ENCODE assay signal across 21 mouse cellular contexts in genomic region chr2:146261146-146261545, GRCm38 (mm10). TPM values are rescaled to one million over a fixed set of nuclear protein-coding genes. Genes with fewer than 3 reads are reported as not detected.
DNase-seq lines count a peak whose midpoint lies in the region; ATAC-seq and TF ChIP-seq lines count a peak whose summit lies in the region.
"Had no signal": no experiment of that assay in that cellular context is flagged by ENCODE, and none has a peak within 500 bp of the region (broad histone marks: within the 10 kb centered on the region; RNA-seq: fewer than 3 reads in every experiment).

No protein-coding gene starts in this region.

- H3K27me3 ChIP-seq in forebrain, embryonic 13.5 days: no peaks in the 10 kb centered on the region
- H3K27me3 ChIP-seq in forebrain, embryonic 10.5 days (ENCODE audit: poor library complexity, severe bottlenecking): peaks cover 51% of the 10 kb centered on the region
- H3K27me3 ChIP-seq in hindbrain, postnatal 0 days (ENCODE audit: insufficient read depth, low read length): no peaks in the 10 kb centered on the region
- no peaks in the 10 kb centered on the region for H3K27me3 ChIP-seq in hindbrain, embryonic 11.5 days (ENCODE audit: control insufficient read depth, insufficient read depth, low read length)
- peaks cover 20% of the 10 kb centered on the region for H3K27me3 ChIP-seq in midbrain, embryonic 13.5 days
- no peaks in the 10 kb centered on the region for H3K27me3 ChIP-seq in midbrain, postnatal 0 days (ENCODE audit: insufficient read depth, low read length)
- H3K27me3 ChIP-seq: embryonic facial prominence, embryonic 13.5 days had no signal

- no peak overlapping the region for H3K4me2 ChIP-seq in forebrain, embryonic 13.5 days
- H3K4me2 ChIP-seq in hindbrain, postnatal 0 days (ENCODE audit: low read depth, low read length): no peak overlapping the region
- no peak overlapping the region for H3K4me2 ChIP-seq in hindbrain, embryonic 11.5 days (replicated peaks; ENCODE audit: low read depth, low read length)
- no peak overlapping the region for H3K4me2 ChIP-seq in midbrain, embryonic 13.5 days (replicated peaks)
- no peak overlapping the region for H3K4me2 ChIP-seq in midbrain, postnatal 0 days (ENCODE audit: low read depth, low read length, poor library complexity, severe bottlenecking)
- H3K4me2 ChIP-seq: embryonic facial prominence, embryonic 13.5 days had no signal

- ATAC-seq in forebrain, embryonic 13.5 days: no peak
- ATAC-seq in hindbrain, postnatal 0 days: no peak
- ATAC-seq in hindbrain, embryonic 11.5 days (ENCODE audit: low FRiP score): no peak
- no peak for ATAC-seq in midbrain, embryonic 13.5 days
- ATAC-seq in midbrain, postnatal 0 days (ENCODE audit: low FRiP score): no peak
- ATAC-seq: CD4-positive, CD25-positive, alpha-beta regulatory T cell, adult 4 months had no signal

- no peaks in the 10 kb centered on the region for H3K9me3 ChIP-seq in forebrain, embryonic 13.5 days (replicated peaks)
- H3K9me3 ChIP-seq in forebrain, embryonic 10.5 days: no peaks in the 10 kb centered on the region
- H3K9me3 ChIP-seq in hindbrain, postnatal 0 days (ENCODE audit: low read length): no peaks in the 10 kb centered on the region
- no peaks in the 10 kb centered on the region for H3K9me3 ChIP-seq in hindbrain, embryonic 11.5 days (ENCODE audit: control insufficient read depth, low read length)
- H3K9me3 ChIP-seq in midbrain, embryonic 13.5 days: no peaks in the 10 kb centered on the region
- no peaks in the 10 kb centered on the region for H3K9me3 ChIP-seq in midbrain, postnatal 0 days (ENCODE audit: low read length)
- H3K9me3 ChIP-seq: embryonic facial prominence, embryonic 13.5 days; G1E; heart, embryonic 10.5 days had no signal

- no peak overlapping the region for H3K9ac ChIP-seq in forebrain, embryonic 13.5 days
- no peak overlapping the region for H3K9ac ChIP-seq in hindbrain, postnatal 0 days (replicated peaks; ENCODE audit: low read length)
- H3K9ac ChIP-seq in hindbrain, embryonic 11.5 days (ENCODE audit: low read depth, low read length): no peak overlapping the region
- no peak overlapping the region for H3K9ac ChIP-seq in midbrain, embryonic 13.5 days (replicated peaks)
- no peak overlapping the region for H3K9ac ChIP-seq in midbrain, postnatal 0 days (replicated peaks; ENCODE audit: low read length, poor library complexity, severe bottlenecking)
- H3K9ac ChIP-seq: embryonic facial prominence, embryonic 13.5 days had no signal

- H3K27ac ChIP-seq in forebrain, embryonic 13.5 days: peak overlapping the region; percentile 48
- H3K27ac ChIP-seq in forebrain, embryonic 10.5 days: no peak overlapping the region
- H3K27ac ChIP-seq in hindbrain, postnatal 0 days: peak overlapping the region; percentile 1; the same call in 1 of the 2 replicates
- H3K27ac ChIP-seq in hindbrain, embryonic 11.5 days (ENCODE audit: low read depth, low read length): no peak overlapping the region
- H3K27ac ChIP-seq in midbrain, embryonic 13.5 days: peak overlapping the region; percentile 54
- no peak overlapping the region for H3K27ac ChIP-seq in midbrain, postnatal 0 days (ENCODE audit: low read depth, low read length)
- H3K27ac ChIP-seq: embryonic facial prominence, embryonic 13.5 days; heart, embryonic 10.5 days had no signal

- DNase-seq in forebrain, embryonic 10.5 days (ENCODE audit: extremely low spot score, low spot score): no peak
- DNase-seq in hindbrain, postnatal 0 days (ENCODE audit: low spot score): no peak
- no peak for DNase-seq in hindbrain, embryonic 11.5 days (ENCODE audit: low spot score)
- DNase-seq in midbrain, postnatal 0 days (ENCODE audit: low spot score): no peak
- DNase-seq in adrenal gland, adult (ENCODE audit: inconsistent age in 2 of 2, low spot score in 1 of 2): no peak
- DNase-seq: adrenal gland, postnatal 10 days; B cell, adult 2 months; cerebellum, adult 18-20 months; cerebellum, adult 9-11 months; cerebellum, postnatal 36 days; gastrocnemius, postnatal 10 days; heart, adult 18-20 months; heart, postnatal 10 days had no signal

- no peak for TF ChIP-seq CTCF in hindbrain, postnatal 0 days (IDR thresholded peaks at IDR 0.05; ENCODE audit: low read depth)
- TF ChIP-seq CTCF in midbrain, postnatal 0 days (IDR thresholded peaks at IDR 0.05): no peak

- H3K4me1 ChIP-seq in forebrain, embryonic 13.5 days: peaks cover 76% of the 10 kb centered on the region
- H3K4me1 ChIP-seq in forebrain, embryonic 10.5 days: peaks cover 66% of the 10 kb centered on the region
- peaks cover 17% of the 10 kb centered on the region; the same call in 1 of the 2 replicates for H3K4me1 ChIP-seq in hindbrain, postnatal 0 days (ENCODE audit: insufficient read depth, low read length)
- H3K4me1 ChIP-seq in hindbrain, embryonic 11.5 days (replicated peaks; ENCODE audit: control insufficient read depth, insufficient read depth, low read length): no peaks in the 10 kb centered on the region
- peaks cover 64% of the 10 kb centered on the region for H3K4me1 ChIP-seq in midbrain, embryonic 13.5 days (replicated peaks)
- H3K4me1 ChIP-seq in midbrain, postnatal 0 days (ENCODE audit: insufficient read depth, low read length): no peaks in the 10 kb centered on the region

- H3K4me3 ChIP-seq in forebrain, embryonic 13.5 days: no peak overlapping the region
- H3K4me3 ChIP-seq in forebrain, embryonic 10.5 days: no peak overlapping the region
- H3K4me3 ChIP-seq in hindbrain, postnatal 0 days (ENCODE audit: low read length): no peak overlapping the region
- H3K4me3 ChIP-seq in hindbrain, embryonic 11.5 days (ENCODE audit: low read depth, low read length): no peak overlapping the region
- no peak overlapping the region for H3K4me3 ChIP-seq in midbrain, embryonic 13.5 days (replicated peaks)
- H3K4me3 ChIP-seq in midbrain, postnatal 0 days (ENCODE audit: low read depth, low read length): no peak overlapping the region
- H3K4me3 ChIP-seq: embryonic facial prominence, embryonic 13.5 days; heart, embryonic 10.5 days had no signal

- H3K36me3 ChIP-seq in forebrain, embryonic 13.5 days (ENCODE audit: poor library complexity, severe bottlenecking): no peaks in the 10 kb centered on the region
- no peaks in the 10 kb centered on the region for H3K36me3 ChIP-seq in forebrain, embryonic 10.5 days (replicated peaks)
- no peaks in the 10 kb centered on the region for H3K36me3 ChIP-seq in hindbrain, postnatal 0 days (ENCODE audit: insufficient read depth, low read length)
- no peaks in the 10 kb centered on the region for H3K36me3 ChIP-seq in hindbrain, embryonic 11.5 days (ENCODE audit: control insufficient read depth, insufficient read depth, low read length)
- no peaks in the 10 kb centered on the region for H3K36me3 ChIP-seq in midbrain, embryonic 13.5 days
- H3K36me3 ChIP-seq in midbrain, postnatal 0 days (ENCODE audit: insufficient read depth, low read length): no peaks in the 10 kb centered on the region
- H3K36me3 ChIP-seq: embryonic facial prominence, embryonic 13.5 days; heart, embryonic 10.5 days had no signal

- 41% methylated on average over 4 of the region's 4 CpGs for WGBS in forebrain, embryonic 13.5 days
- 45% methylated on average over 4 of the region's 4 CpGs for WGBS in forebrain, embryonic 10.5 days
- WGBS in hindbrain, postnatal 0 days: 62% methylated on average over 4 of the region's 4 CpGs
- WGBS in hindbrain, embryonic 11.5 days: 60% methylated on average over 4 of the region's 4 CpGs
- 32% methylated on average over 4 of the region's 4 CpGs for WGBS in midbrain, embryonic 13.5 days
- 58% methylated on average over 4 of the region's 4 CpGs for WGBS in midbrain, postnatal 0 days

RNA-seq across cellular contexts. Expression of gene Insm1, which starts 39.4 kb away (rescaled TPM):
- 10.0 and 12.8 TPM in 2 replicates for polyA plus RNA-seq in forebrain, embryonic 13.5 days (2015; fragmentation: Nextera tagmentation; extraction: Ambion mirVana)
- 1.6 and 1.8 TPM in 2 replicates for polyA plus RNA-seq in forebrain, embryonic 10.5 days (2016; fragmentation: Nextera tagmentation; extraction: Ambion mirVana)
- total RNA-seq in hindbrain, postnatal 0 days (2014; rRNA removed): 42.7 and 44.0 TPM in 2 replicates
- polyA plus RNA-seq in hindbrain, postnatal 0 days (2015; fragmentation: Nextera tagmentation; extraction: Ambion mirVana): 4.2 and 4.4 TPM in 2 replicates
- polyA plus RNA-seq in hindbrain, embryonic 11.5 days (2014; fragmentation: Nextera tagmentation; extraction: Ambion mirVana): 11.9 and 12.3 TPM in 2 replicates
- polyA plus RNA-seq in midbrain, embryonic 13.5 days (2015; fragmentation: Nextera tagmentation; extraction: Ambion mirVana): 7.1 and 8.9 TPM in 2 replicates
- total RNA-seq in midbrain, postnatal 0 days (2014; rRNA removed): 13.9 and 20.6 TPM in 2 replicates
- polyA plus RNA-seq in midbrain, postnatal 0 days (2015; fragmentation: Nextera tagmentation; extraction: Ambion mirVana): 1.5 and 1.9 TPM in 2 replicates
- total RNA-seq: gastrocnemius, postnatal 10 days; heart, postnatal 10 days; hematopoietic stem cell, adult 5-6 weeks had no signal
- polyA plus RNA-seq: CD4-positive, CD25-positive, alpha-beta regulatory T cell, adult 4 months; G1E; heart, embryonic 14.5 days had no signal

Comparison
In these comparisons a context has a peak if more than half of its experiments do, and no peak if none do; other contexts are left out.
1. H3K27ac ChIP-seq: peak in forebrain, embryonic 13.5 days (single experiment), hindbrain, postnatal 0 days (single experiment) and midbrain, embryonic 13.5 days (single experiment); none in forebrain, embryonic 10.5 days (single experiment), hindbrain, embryonic 11.5 days (single experiment) and midbrain, postnatal 0 days (single experiment).